Mouse (Mus musculus) heart, adult 2 months (tissue): ENCODE results near the gene Actr5.

Experiments used
- CTCF ChIP-seq: fragments of 200-600 bp; IDR thresholded peaks from 2 replicates; pipeline ENCODE4 v1.8.1; 2022; ENCODE audit warnings: antibody characterized with exemption, mild to moderate bottlenecking, moderate library complexity
- EP300 ChIP-seq: fragments of 200-500 bp; IDR thresholded peaks from 2 replicates; pipeline ENCODE4 v1.6.1; 2011; ENCODE audit warnings: low read depth, low read length, control low read depth; ENCODE audit not compliant: insufficient read depth
- POLR2A ChIP-seq: fragments of 200-500 bp; IDR thresholded peaks from 2 replicates; pipeline ENCODE4 v1.6.1; 2011; ENCODE audit warnings: mild to moderate bottlenecking, low read depth, low read length, control low read depth; ENCODE audit not compliant: insufficient read depth

DNA sequence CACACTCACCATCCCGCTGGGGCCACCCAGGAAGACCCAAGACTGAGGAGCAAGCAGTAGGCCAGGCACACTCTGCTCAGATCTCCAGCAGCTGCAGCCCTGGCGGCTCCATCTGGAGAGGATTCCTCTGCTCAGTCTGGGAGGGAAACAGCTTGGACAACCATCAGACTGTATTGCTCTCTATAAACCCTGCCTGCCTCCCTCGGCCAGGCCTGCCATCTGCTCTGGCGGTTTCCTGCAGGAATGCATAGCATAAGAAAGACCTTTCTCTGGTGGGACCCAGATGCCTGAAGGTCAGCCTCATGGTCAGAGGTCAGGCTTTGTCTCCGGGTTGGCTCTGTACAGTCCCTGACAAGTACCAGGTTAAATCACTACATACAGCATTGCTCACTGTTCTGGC lies 33.4 kb upstream of the Actr5 start:
- TF ChIP-seq POLR2A (no peak), CTCF (no peak), EP300 (no peak)
